Mouse (Mus musculus) forebrain, embryonic 12.5 days (tissue): ENCODE measurements around the gene Manbal. TPM values are rescaled to one million over a fixed set of nuclear protein-coding genes. Genes with fewer than 3 reads are reported as not detected.
"Not testable (repeated sequence)": the region's sequence is repeated elsewhere in the genome, so short reads cannot be mapped to it uniquely, and the experiment has no call there.

Source experiments
- ATAC-seq: fragments of 200-750 bp; cut with Nextera tagmentation; 2 replicates; pipeline ENCODE4 v1.8.0; 2017; ENCODE audit warnings: moderate TSS enrichment; ENCODE audit not compliant: low FRiP score
- H3K27ac ChIP-seq: fragments of 300-500 bp; sonication (generic); 2 replicates; pipeline ENCODE4 v1.5.1; 2016; ENCODE audit warnings: mild to moderate bottlenecking
- H3K27me3 ChIP-seq: fragments of 300-500 bp; sonication (generic); 2 replicates; pipeline ENCODE4 v1.6.1; 2016; ENCODE audit warnings: mild to moderate bottlenecking
- H3K36me3 ChIP-seq: fragments of 300-500 bp; sonication (generic); replicated peaks from 2 replicates; pipeline ENCODE4 v1.6.1; 2016; ENCODE audit warnings: mild to moderate bottlenecking
- H3K4me1 ChIP-seq: fragments of 300-500 bp; sonication (generic); 2 replicates; pipeline ENCODE4 v1.6.1; 2016
- H3K4me2 ChIP-seq: fragments of 300-500 bp; sonication (generic); 2 replicates; pipeline ENCODE4 v1.6.1; 2016; ENCODE audit warnings: mild to moderate bottlenecking, moderate library complexity
- H3K4me3 ChIP-seq: fragments of 300-500 bp; sonication (generic); replicated peaks from 2 replicates; pipeline ENCODE4 v1.5.1; 2016; ENCODE audit warnings: mild to moderate bottlenecking
- H3K9ac ChIP-seq: fragments of 300-500 bp; sonication (generic); 2 replicates; pipeline ENCODE4 v1.6.1; 2016; ENCODE audit warnings: mild to moderate bottlenecking
- H3K9me3 ChIP-seq: fragments of 300-500 bp; sonication (generic); 2 replicates; pipeline ENCODE4 v1.6.1; 2016
- WGBS: fragments of 180-500 bp; shearing (Covaris S2); methylation state at CpG from one replicate; pipeline ENCODE4 v1.1.7; 2016; 5-methylcytosine and 5-hydroxymethylcytosine counted together
- polyA plus RNA-seq: library from polyadenylated mRNA; unstranded; fragments of >200 nt; fragmentation: Nextera tagmentation; extraction: Ambion mirVana; gene quantifications from 2 replicates; pipeline ENCODE4 v1.2.1, GENCODE M21; 2016

Gene Manbal
- polyA plus RNA-seq, 1 experiment from 2014 or later = 69.4 TPM

GRCm38 (mm10) chr2:157373681-157374080 lies 6.3 kb downstream of the Manbal start:
- no peak overlapping the region for H3K4me2 ChIP-seq
- no peak for ATAC-seq
- H3K9me3 ChIP-seq = no peaks in the 10 kb centered on the region
- WGBS = 95% methylated on average over 3 of the region's 3 CpGs
- peaks cover 9% of the 10 kb centered on the region for H3K36me3 ChIP-seq
- no peak overlapping the region for H3K4me3 ChIP-seq
- H3K4me1 ChIP-seq = peaks cover 27% of the 10 kb centered on the region
- no peaks in the 10 kb centered on the region for H3K27me3 ChIP-seq
- H3K9ac ChIP-seq = no peak overlapping the region
- H3K27ac ChIP-seq = no peak overlapping the region

GRCm38 (mm10) chr2:157375051-157375450 lies 7.7 kb downstream of the Manbal start:
- Histone ChIP-seq H3K9me3 (no peaks in the 10 kb centered on the region), H3K27ac (no peak overlapping the region), H3K4me3 (no peak overlapping the region), H3K27me3 (no peaks in the 10 kb centered on the region), H3K4me1 (peaks cover 23% of the 10 kb centered on the region), H3K9ac (0 out of 2 replicates have a peak overlapping the region, but pooled peaks have one; percentile 4), H3K36me3 (peaks cover 21% of the 10 kb centered on the region), H3K4me2 (no peak overlapping the region)
- no peak for ATAC-seq
- 64% methylated on average over 8 of the region's 8 CpGs for WGBS

- Histone ChIP-seq H3K9me3 (no peaks in the 10 kb centered on the region), H3K4me3 (no peak overlapping the region), H3K36me3 (peaks cover 24% of the 10 kb centered on the region), H3K4me2 (peak overlapping the region; percentile 28), H3K27ac (peak overlapping the region; percentile 0; the same call in 1 of the 2 replicates), H3K9ac (0 out of 2 replicates have a peak overlapping the region, but pooled peaks have one; percentile 4), H3K4me1 (peaks cover 23% of the 10 kb centered on the region), H3K27me3 (no peaks in the 10 kb centered on the region)
- ATAC-seq = no peak
- WGBS = 9% methylated on average over 14 of the region's 14 CpGs
These were observed 8.7 kb downstream of the Manbal start for GRCm38 (mm10) chr2:157375794-157376757.

GRCm38 (mm10) chr2:157376995-157377394 lies 9.6 kb downstream of the Manbal start:
- peaks cover 23% of the 10 kb centered on the region for H3K4me1 ChIP-seq
- no peak overlapping the region for H3K4me3 ChIP-seq
- no peak overlapping the region for H3K4me2 ChIP-seq
- no peaks in the 10 kb centered on the region for H3K27me3 ChIP-seq
- peaks cover 24% of the 10 kb centered on the region for H3K36me3 ChIP-seq
- no peak overlapping the region for H3K9ac ChIP-seq
- WGBS = 46% methylated on average over 3 of the region's 3 CpGs
- H3K9me3 ChIP-seq = no peaks in the 10 kb centered on the region
- no peak for ATAC-seq
- no peak overlapping the region for H3K27ac ChIP-seq

GRCm38 (mm10) chr2:157384836-157385235 lies 17.4 kb downstream of the Manbal start:
- peaks cover 45% of the 10 kb centered on the region for H3K36me3 ChIP-seq
- H3K27ac ChIP-seq = no peak overlapping the region
- H3K27me3 ChIP-seq = no peaks in the 10 kb centered on the region
- H3K4me1 ChIP-seq = peaks cover 5% of the 10 kb centered on the region; the same call in 1 of the 2 replicates
- WGBS = 51% methylated on average over 4 of the region's 4 CpGs
- H3K9me3 ChIP-seq = no peaks in the 10 kb centered on the region
- no peak overlapping the region for H3K4me2 ChIP-seq
- no peak overlapping the region for H3K4me3 ChIP-seq
- H3K9ac ChIP-seq = no peak overlapping the region
- no peak for ATAC-seq

GRCm38 (mm10) chr2:157388901-157389590 lies 21.7 kb downstream of the Manbal start:
- not testable (repeated sequence) for H3K4me1 ChIP-seq, ATAC-seq, H3K27ac ChIP-seq, H3K9me3 ChIP-seq, H3K9ac ChIP-seq, H3K4me2 ChIP-seq, H3K27me3 ChIP-seq, H3K4me3 ChIP-seq
- peaks cover 34% of the 10 kb centered on the region for H3K36me3 ChIP-seq
- 94% methylated on average over 14 of the region's 14 CpGs for WGBS

GRCm38 (mm10) chr2:157389591-157389921 lies 22.2 kb downstream of the Manbal start:
- ATAC-seq = no peak
- H3K36me3 ChIP-seq = peaks cover 33% of the 10 kb centered on the region
- no peak overlapping the region for H3K4me2 ChIP-seq
- no peaks in the 10 kb centered on the region for H3K27me3 ChIP-seq
- H3K27ac ChIP-seq = no peak overlapping the region
- 83% methylated on average over 7 of the region's 7 CpGs for WGBS
- H3K9me3 ChIP-seq = no peaks in the 10 kb centered on the region
- H3K4me1 ChIP-seq = no peaks in the 10 kb centered on the region; the same call in 1 of the 2 replicates
- H3K9ac ChIP-seq = no peak overlapping the region
- H3K4me3 ChIP-seq = no peak overlapping the region

- Histone ChIP-seq H3K9ac (no peak overlapping the region), H3K9me3 (no peaks in the 10 kb centered on the region), H3K4me2 (no peak overlapping the region), H3K4me1 (no peaks in the 10 kb centered on the region), H3K4me3 (no peak overlapping the region), H3K27ac (no peak overlapping the region), H3K36me3 (peaks cover 47% of the 10 kb centered on the region), H3K27me3 (no peaks in the 10 kb centered on the region)
- 97% methylated on average over 2 of the region's 2 CpGs for WGBS
- ATAC-seq = no peak
These were observed 24.9 kb downstream of the Manbal start for GRCm38 (mm10) chr2:157392331-157392730.

GRCm38 (mm10) chr2:157393549-157393948 lies 26.2 kb downstream of the Manbal start:
- Histone ChIP-seq H3K9ac (no peak overlapping the region), H3K4me3 (no peak overlapping the region), H3K4me2 (no peak overlapping the region), H3K36me3 (peaks cover 51% of the 10 kb centered on the region), H3K27me3 (no peaks in the 10 kb centered on the region), H3K4me1 (no peaks in the 10 kb centered on the region), H3K9me3 (peaks cover 6% of the 10 kb centered on the region; the same call in 1 of the 2 replicates), H3K27ac (no peak overlapping the region)
- ATAC-seq = no peak
- over 99% methylated on average over 4 of the region's 4 CpGs for WGBS

- ATAC-seq = no peak
- WGBS = 85% methylated on average over 6 of the region's 6 CpGs
- no peaks in the 10 kb centered on the region for H3K4me1 ChIP-seq
- H3K9ac ChIP-seq = no peak overlapping the region
- peaks cover 44% of the 10 kb centered on the region for H3K36me3 ChIP-seq
- no peak overlapping the region for H3K4me2 ChIP-seq
- no peaks in the 10 kb centered on the region for H3K27me3 ChIP-seq
- H3K9me3 ChIP-seq = peaks cover 6% of the 10 kb centered on the region; the same call in 1 of the 2 replicates
- H3K4me3 ChIP-seq = no peak overlapping the region
- no peak overlapping the region for H3K27ac ChIP-seq
These were observed 27.5 kb downstream of the Manbal start for GRCm38 (mm10) chr2:157394868-157395267.

- H3K4me3 ChIP-seq = no peak overlapping the region
- H3K36me3 ChIP-seq = peaks cover 44% of the 10 kb centered on the region
- H3K9ac ChIP-seq = no peak overlapping the region
- H3K27me3 ChIP-seq = no peaks in the 10 kb centered on the region
- H3K4me1 ChIP-seq = no peaks in the 10 kb centered on the region
- WGBS = 80% methylated on average over 5 of the region's 5 CpGs
- peak overlapping the region; percentile 50; the same call in 1 of the 2 replicates for H3K27ac ChIP-seq
- H3K4me2 ChIP-seq = no peak overlapping the region
- peaks cover 6% of the 10 kb centered on the region; the same call in 1 of the 2 replicates for H3K9me3 ChIP-seq
- ATAC-seq = no peak
These were observed 28.0 kb downstream of the Manbal start for GRCm38 (mm10) chr2:157395371-157395770.

- 67% methylated on average over 13 of the region's 13 CpGs for WGBS
- H3K4me1 ChIP-seq = no peaks in the 10 kb centered on the region
- H3K27ac ChIP-seq = peak overlapping the region; percentile 50; the same call in 1 of the 2 replicates
- peaks cover 44% of the 10 kb centered on the region for H3K36me3 ChIP-seq
- H3K27me3 ChIP-seq = no peaks in the 10 kb centered on the region
- no peak overlapping the region for H3K9ac ChIP-seq
- H3K4me3 ChIP-seq = no peak overlapping the region
- ATAC-seq = no peak
- H3K4me2 ChIP-seq = no peak overlapping the region
- H3K9me3 ChIP-seq = peaks cover 6% of the 10 kb centered on the region; the same call in 1 of the 2 replicates
These were observed 28.6 kb downstream of the Manbal start for GRCm38 (mm10) chr2:157395960-157396359.
